Mouse (Mus musculus): ENCODE data around the gene Rab1b.
"Not testable (repeated sequence)": the region's sequence is repeated elsewhere in the genome, so short reads cannot be mapped to it uniquely, and the experiment has no call there.

Gene Rab1b

GRCm38 (mm10) chr19:5106731-5107191, at the start of gene Rab1b:
Gene Rab1b, minus strand, starts transcription at chr19:5107072.
- DNase-seq: peak; percentile 99

GRCm38 (mm10) chr19:5152261-5152660, 45.4 kb upstream of the Rab1b start:
- peak; percentile 23 to 38 for DNase-seq

GRCm38 (mm10) chr19:5151741-5152140, 44.9 kb upstream of the Rab1b start:
- peak; percentile 39 to 59 for DNase-seq

- peak; percentile 92 to 93 for DNase-seq
These were observed 44.5 kb upstream of the Rab1b start for GRCm38 (mm10) chr19:5151331-5151730.

DNA sequence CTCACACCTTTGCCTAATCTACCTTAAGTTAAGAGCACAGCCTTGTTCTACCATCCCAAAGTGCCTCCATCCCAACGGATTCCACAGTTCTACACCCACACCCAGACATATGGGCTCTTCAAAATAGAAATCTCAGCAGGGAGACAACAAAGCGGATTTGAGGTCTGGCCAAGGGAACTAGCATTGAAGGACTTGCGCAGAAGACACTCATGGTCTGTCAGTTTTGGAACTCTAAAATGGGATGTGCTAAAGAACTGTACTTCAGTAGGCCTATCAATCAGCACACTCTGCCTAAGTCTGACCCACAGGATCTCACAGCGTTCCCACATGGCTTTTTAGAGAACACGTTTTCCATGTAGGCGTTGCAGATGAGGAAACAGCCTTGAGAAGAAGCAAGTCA, 43.5 kb upstream of the Rab1b start:
- peak in 1 of 2 experiments; percentile 38 for DNase-seq

DNA sequence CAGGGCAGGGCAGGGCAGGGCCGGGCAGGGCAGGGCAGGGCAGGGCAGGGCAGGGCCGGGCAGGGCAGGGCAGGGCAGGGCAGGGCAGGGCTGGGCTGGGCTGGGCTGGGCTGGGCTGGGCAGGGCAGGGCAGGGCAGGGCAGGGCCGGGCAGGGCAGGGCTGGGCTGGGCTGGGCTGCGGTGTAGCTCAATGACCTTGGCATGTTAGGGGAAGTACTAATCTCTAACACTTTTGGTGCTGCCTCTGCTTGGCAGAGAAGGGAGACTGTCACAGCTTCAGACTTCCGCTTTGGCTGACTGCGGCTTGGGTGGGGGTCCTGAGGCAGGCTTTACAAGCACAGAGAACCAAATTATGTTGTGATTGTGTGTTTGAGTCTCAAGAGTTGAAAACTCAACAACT, 42.2 kb upstream of the Rab1b start:
- not testable (repeated sequence) for DNase-seq

GRCm38 (mm10) chr19:5139640-5140039, 32.8 kb upstream of the Rab1b start:
- DNase-seq: peak; percentile 86 to 91

DNA sequence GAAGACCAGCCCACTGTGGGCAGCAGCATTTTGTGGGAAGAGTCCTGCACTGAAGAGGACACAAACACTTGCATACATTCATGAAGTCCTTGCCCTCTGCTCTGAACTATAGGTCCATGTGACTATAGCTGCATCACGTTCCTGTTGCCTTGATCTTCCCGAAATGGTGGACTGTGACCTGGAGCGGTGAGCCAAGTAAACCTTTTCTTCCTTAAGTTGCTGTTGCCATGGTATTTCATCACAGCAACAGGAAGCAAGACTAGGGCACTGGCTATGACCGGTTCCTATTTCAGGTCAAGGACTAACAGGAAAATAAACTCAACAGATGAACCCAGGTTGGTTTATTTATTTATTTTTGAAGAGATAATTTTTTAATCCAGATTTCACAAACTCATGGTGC, 24.4 kb upstream of the Rab1b start:
- no peak for DNase-seq

DNA sequence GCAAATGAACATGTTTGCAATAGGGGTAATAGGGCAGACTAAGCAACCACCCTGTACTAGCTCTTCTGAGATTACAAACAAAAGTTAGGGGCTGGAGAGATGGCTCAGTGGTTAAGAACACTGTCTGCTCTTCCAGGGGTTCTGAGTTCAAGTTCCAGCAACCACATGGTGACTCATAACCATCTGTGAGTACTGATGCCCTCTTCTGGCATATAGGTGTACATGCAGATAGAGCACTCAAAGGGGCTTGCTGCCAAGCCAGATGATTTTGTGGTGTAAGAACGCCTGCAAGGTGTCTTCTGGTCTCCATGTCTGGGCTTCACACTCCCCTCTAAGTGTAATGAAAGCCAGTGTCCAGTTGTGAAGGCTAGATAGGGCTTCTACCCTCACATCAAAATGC, 22.9 kb upstream of the Rab1b start:
- peak; percentile 47 to 66 for DNase-seq

GRCm38 (mm10) chr19:5124055-5124614, 17.3 kb upstream of the Rab1b start:
- DNase-seq: peak; percentile 88 to 89

DNA sequence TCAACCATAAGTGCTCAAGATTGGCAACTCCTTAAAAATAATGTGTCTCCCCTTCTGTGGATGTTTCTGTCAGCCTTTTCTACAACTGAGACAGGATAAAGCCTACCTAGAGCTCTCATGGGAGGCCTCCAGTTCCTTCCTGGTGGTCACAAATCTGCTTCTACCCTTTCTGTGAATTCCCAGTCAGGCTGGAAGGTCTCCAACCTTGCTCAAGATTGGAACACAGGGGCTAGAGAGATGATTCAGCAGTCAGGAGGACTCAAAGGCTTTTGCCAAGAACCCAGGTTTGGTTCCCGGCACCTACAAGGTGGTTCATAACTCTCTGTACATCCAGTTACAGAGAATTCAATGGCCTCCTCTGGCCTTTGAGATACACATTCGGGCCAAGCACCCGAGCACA, 16.4 kb upstream of the Rab1b start:
- peak in 1 of 2 experiments; percentile 52 for DNase-seq

- DNase-seq: no peak
These were observed 15.6 kb upstream of the Rab1b start for GRCm38 (mm10) chr19:5122492-5122891.

- no peak for DNase-seq
These were observed 11.5 kb upstream of the Rab1b start, which contains the start of gene Klc2 for GRCm38 (mm10) chr19:5118384-5118698. Gene Klc2, minus strand, starts transcription at chr19:5118560.

- DNase-seq: peak; percentile 96 to 97
These were observed 10.9 kb upstream of the Rab1b start for GRCm38 (mm10) chr19:5117494-5118383.

DNA sequence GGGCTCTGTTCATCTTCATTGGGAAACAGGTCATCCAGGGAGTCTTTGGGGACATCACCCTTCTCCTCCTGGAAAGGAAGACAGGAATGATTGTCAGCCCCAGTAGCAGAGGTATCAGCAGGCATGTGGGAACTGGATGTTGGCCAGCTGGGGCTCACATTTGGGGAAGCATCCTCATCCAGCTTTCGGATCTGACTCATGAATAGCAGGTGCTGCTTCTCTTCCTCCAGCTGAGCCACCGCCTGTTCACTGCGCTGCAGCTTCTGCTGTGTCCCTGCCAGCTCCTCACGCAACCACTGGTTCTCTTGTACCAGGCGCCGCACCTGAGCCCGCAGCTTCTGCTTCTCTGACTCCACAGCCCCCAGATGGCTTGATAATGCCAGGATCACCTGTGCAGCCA, 6.9 kb upstream of the Rab1b start:
- DNase-seq: peak; percentile 75 to 78

- peak; percentile 64 to 78 for DNase-seq
These were observed 3.0 kb upstream of the Rab1b start for GRCm38 (mm10) chr19:5109659-5110453.

- no peak for DNase-seq
These were observed 1.8 kb upstream of the Rab1b start for GRCm38 (mm10) chr19:5108702-5109101.

DNA sequence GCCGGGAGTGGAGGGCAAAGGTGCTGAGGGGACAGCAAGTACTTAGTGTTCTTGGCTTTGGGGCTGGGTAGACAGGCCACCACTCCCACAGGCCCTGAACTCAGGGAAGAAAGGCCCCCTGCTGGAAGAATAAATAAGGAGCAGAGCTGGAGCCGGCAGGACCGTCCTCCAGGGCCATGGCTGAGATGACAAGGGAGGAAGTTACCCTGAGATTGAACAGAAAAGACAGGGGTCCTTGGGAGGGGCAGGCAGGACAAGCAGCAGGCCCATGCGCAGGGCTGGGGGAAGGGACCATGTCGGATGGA, 1.4 kb upstream of the Rab1b start:
- peak; percentile 47 to 63 for DNase-seq

GRCm38 (mm10) chr19:5107556-5108270, 841 bp upstream of the Rab1b start:
- DNase-seq: peak; percentile 51 to 54

DNA sequence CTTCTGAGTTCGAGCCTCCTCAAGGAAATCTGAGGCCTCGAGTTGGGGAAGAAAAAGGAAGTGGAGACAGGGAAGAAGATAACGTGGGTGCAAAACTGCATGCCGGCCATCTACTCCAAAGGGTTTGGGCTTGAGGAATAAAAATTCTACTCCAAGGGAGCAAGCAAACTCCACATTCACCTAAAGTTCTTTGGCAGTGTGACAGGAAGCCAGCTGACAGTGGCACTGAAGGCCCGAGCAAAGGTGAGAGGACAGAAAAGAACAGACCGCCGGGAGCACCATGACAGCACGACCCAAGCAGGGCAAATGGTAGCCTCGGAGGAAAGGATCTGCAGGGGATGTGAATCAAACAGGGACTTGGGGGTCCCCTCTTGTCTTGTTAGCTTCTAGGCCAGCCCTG, 798 bp downstream of the Rab1b start:
- DNase-seq: peak; percentile 45 to 63

- peak; percentile 87 to 90 for DNase-seq
These were observed 8.3 kb downstream of the Rab1b start, which contains the start of gene Cnih2 for GRCm38 (mm10) chr19:5098363-5099143. Gene Cnih2, minus strand, starts transcription at chr19:5098521.

Data from cerebellum, postnatal 10 days (tissue).